Mouse (Mus musculus): ENCODE measurements around the gene Nars2. TPM values are rescaled to one million over a fixed set of nuclear protein-coding genes. Genes with fewer than 3 reads are reported as not detected.

Gene Nars2
- total RNA-seq, 2 experiments from 2014 or later, result 19.6 to 20.3 TPM

- intact Hi-C loops (cut with DNase I), result no loop called here
- DNase-seq (ENCODE audit: low spot score), result no peak
Observed at GRCm38 (mm10) chr7:97108119-97108518, 156.8 kb downstream of the Nars2 start.

Other genes with a start within 250 kb of the Nars2 start
- 10 to 100 TPM; 17.4 to 18.2 TPM for gene Gab2, start 130.1 kb downstream of the Nars2 start, total RNA-seq (2021)